23 mouse cellular contexts compared by ENCODE assay signal in the genomic region with DNA sequence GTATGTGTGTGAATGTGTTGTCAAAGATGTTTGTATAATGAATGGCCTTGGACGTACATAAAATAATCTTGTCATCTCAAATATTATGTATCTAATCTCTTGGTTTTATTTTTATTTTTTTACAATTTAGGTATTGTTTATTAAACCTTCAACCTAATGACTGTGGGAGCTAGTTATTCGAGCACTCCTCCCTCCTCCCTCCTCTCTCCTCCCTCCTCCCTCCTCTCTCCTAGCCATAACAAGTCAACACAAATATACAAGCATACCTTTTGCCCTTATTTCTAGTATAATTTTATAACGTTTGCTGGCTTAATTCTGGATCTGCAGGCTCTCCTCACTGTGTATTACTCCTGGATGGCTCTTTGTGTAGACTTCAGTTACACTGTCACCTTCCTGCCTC.
"Had no signal": no experiment of that assay in that cellular context is flagged by ENCODE, and none has a peak within 500 bp of the region (broad histone marks: within the 10 kb centered on the region; RNA-seq: fewer than 3 reads in every experiment).

No protein-coding gene starts in this region.

- H3K4me2 ChIP-seq: heart, embryonic 12.5 days; hindbrain, embryonic 12.5 days; hindbrain, embryonic 14.5 days; intestine, embryonic 15.5 days; limb, embryonic 12.5 days had no signal

- H3K4me1 ChIP-seq: intestine, embryonic 15.5 days had no signal

- H3K9me3 ChIP-seq: heart, embryonic 12.5 days; hindbrain, embryonic 10.5 days; hindbrain, embryonic 12.5 days; intestine, embryonic 15.5 days; limb, embryonic 10.5 days; limb, embryonic 12.5 days had no signal

- H3K9ac ChIP-seq: heart, embryonic 12.5 days; hindbrain, embryonic 12.5 days; hindbrain, embryonic 14.5 days; intestine, embryonic 15.5 days; limb, embryonic 12.5 days had no signal

- ATAC-seq: hindbrain, embryonic 16.5 days; inflammation-experienced regulatory T-cells, adult 6 months; intestine, embryonic 15.5 days; intestine, postnatal 0 days had no signal

- DNase-seq: gastrocnemius, adult 2 months; gastrocnemius, postnatal 10 days; gastrocnemius, postnatal 25 days; heart, adult 2 months; heart, postnatal 10 days; heart, postnatal 4 days; kidney, adult 18-20 months; kidney, adult 8-10 months; kidney, postnatal 10 days; kidney, postnatal 25 days; kidney, postnatal 4 days had no signal

- H3K27me3 ChIP-seq: heart, embryonic 12.5 days; hindbrain, embryonic 12.5 days; intestine, embryonic 15.5 days; limb, embryonic 12.5 days had no signal

- H3K4me3 ChIP-seq: gastrocnemius, adult 2 months; heart, adult 2 months; heart, embryonic 12.5 days; hindbrain, embryonic 10.5 days; hindbrain, embryonic 12.5 days; intestine, embryonic 15.5 days; layer of hippocampus, adult 2 months; left cerebral cortex, adult 2 months; limb, embryonic 10.5 days; limb, embryonic 12.5 days had no signal

- H3K36me3 ChIP-seq: heart, embryonic 12.5 days; hindbrain, embryonic 10.5 days; hindbrain, embryonic 12.5 days; intestine, embryonic 15.5 days; limb, embryonic 10.5 days; limb, embryonic 12.5 days had no signal

- H3K27ac ChIP-seq: gastrocnemius, adult 2 months; heart, adult 2 months; hindbrain, embryonic 10.5 days; hindbrain, embryonic 12.5 days; hindbrain, embryonic 14.5 days; intestine, embryonic 15.5 days; layer of hippocampus, adult 2 months; left cerebral cortex, adult 2 months; limb, embryonic 10.5 days; limb, embryonic 12.5 days had no signal
